ENCODE assay signal across 16 mouse cellular contexts in genomic region chr5:112695254-112695711, GRCm38 (mm10).
DNase-seq lines count a peak whose midpoint lies in the region; ATAC-seq and TF ChIP-seq lines count a peak whose summit lies in the region.
"Had no signal": no experiment of that assay in that cellular context is flagged by ENCODE, and none has a peak within 500 bp of the region (broad histone marks: within the 10 kb centered on the region; RNA-seq: fewer than 3 reads in every experiment).

No protein-coding gene starts in this region.

- no peaks in the 10 kb centered on the region for H3K27me3 ChIP-seq in lung, embryonic 14.5 days (ENCODE audit: insufficient read depth, low read length)
- no peaks in the 10 kb centered on the region for H3K27me3 ChIP-seq in forebrain, embryonic 14.5 days (replicated peaks; ENCODE audit: control insufficient read depth, insufficient read depth, low read length)
- H3K27me3 ChIP-seq: liver, embryonic 12.5 days; megakaryocyte, embryonic 14.5 days; stomach, embryonic 15.5 days had no signal

- no peak overlapping the region for H3K27ac ChIP-seq in lung, embryonic 14.5 days (ENCODE audit: low read depth)
- peak overlapping the region; percentile 52; the same call in 1 of the 2 replicates for H3K27ac ChIP-seq in forebrain, embryonic 14.5 days (ENCODE audit: low read depth, low read length)
- H3K27ac ChIP-seq: liver, embryonic 12.5 days; stomach, embryonic 15.5 days had no signal

- H3K4me3 ChIP-seq in lung, embryonic 14.5 days (ENCODE audit: low read depth, low read length), result no peak overlapping the region
- no peak overlapping the region for H3K4me3 ChIP-seq in forebrain, embryonic 14.5 days (ENCODE audit: low read depth, low read length)
- H3K4me3 ChIP-seq: liver, embryonic 12.5 days; stomach, embryonic 15.5 days had no signal

- H3K4me1 ChIP-seq in lung, embryonic 14.5 days (ENCODE audit: insufficient read depth), result no peaks in the 10 kb centered on the region
- peaks cover 2% of the 10 kb centered on the region; the same call in 1 of the 2 replicates for H3K4me1 ChIP-seq in forebrain, embryonic 14.5 days (ENCODE audit: control insufficient read depth, insufficient read depth, low read length)
- H3K4me1 ChIP-seq: liver, embryonic 12.5 days; megakaryocyte, embryonic 14.5 days; stomach, embryonic 15.5 days had no signal

- H3K9ac ChIP-seq in lung, embryonic 14.5 days, result no peak overlapping the region
- H3K9ac ChIP-seq in forebrain, embryonic 14.5 days (ENCODE audit: low read length), result no peak overlapping the region
- H3K9ac ChIP-seq: liver, embryonic 12.5 days; stomach, embryonic 15.5 days had no signal

- TF ChIP-seq CTCF in lung, embryonic 14.5 days (IDR thresholded peaks at IDR 0.05; ENCODE audit: low read depth), result no peak

- DNase-seq in embryo, embryonic 10 days (ENCODE audit: low spot score), result peak; percentile 23
- no peak for DNase-seq in embryo, embryonic 9.5 days (ENCODE audit: extremely low spot score)
- peak; percentile 49 for DNase-seq in lung, embryonic 14.5 days
- DNase-seq in lung, postnatal 25 days (ENCODE audit: low spot score), result no peak
- peak; percentile 36 for DNase-seq in forebrain, embryonic 14.5 days (ENCODE audit: low spot score)
- peak; percentile 23 to 84 for DNase-seq in lung, postnatal 4 days
- DNase-seq in natural killer cell, adult 2 months (ENCODE audit: low spot score in 2 of 2), result no peak
- no peak for DNase-seq in adrenal gland, adult 18-20 months (ENCODE audit: low spot score in 2 of 2)
- DNase-seq: cerebellum, adult 2 months; gastrocnemius, postnatal 36 days; kidney, adult 18-20 months had no signal

- no peaks in the 10 kb centered on the region for H3K9me3 ChIP-seq in lung, embryonic 14.5 days (ENCODE audit: low read depth, low read length)
- H3K9me3 ChIP-seq in forebrain, embryonic 14.5 days (replicated peaks; ENCODE audit: control insufficient read depth, low read length), result no peaks in the 10 kb centered on the region
- H3K9me3 ChIP-seq: liver, embryonic 12.5 days; stomach, embryonic 15.5 days had no signal

- H3K4me2 ChIP-seq in lung, embryonic 14.5 days, result no peak overlapping the region
- no peak overlapping the region for H3K4me2 ChIP-seq in forebrain, embryonic 14.5 days (ENCODE audit: low read length)
- H3K4me2 ChIP-seq: heart, embryonic 11.5 days; liver, embryonic 12.5 days; stomach, embryonic 15.5 days had no signal

- H3K36me3 ChIP-seq in lung, embryonic 14.5 days (ENCODE audit: insufficient read depth), result no peaks in the 10 kb centered on the region
- no peaks in the 10 kb centered on the region for H3K36me3 ChIP-seq in forebrain, embryonic 14.5 days (ENCODE audit: control insufficient read depth, insufficient read depth, low read length)
- H3K36me3 ChIP-seq: liver, embryonic 12.5 days; stomach, embryonic 15.5 days had no signal

- 30% methylated on average over 7 of the region's 7 CpGs for WGBS in lung, embryonic 14.5 days
- 42% methylated on average over 7 of the region's 7 CpGs for WGBS in forebrain, embryonic 14.5 days

- peak; percentile 41; the same call in 1 of the 2 replicates for ATAC-seq in lung, embryonic 14.5 days (ENCODE audit: insufficient read depth)
- ATAC-seq in forebrain, embryonic 14.5 days, result no peak
- ATAC-seq: liver, embryonic 12.5 days; Patski had no signal

Comparison
In these comparisons a context has a peak if more than half of its experiments do, and no peak if none do; other contexts are left out.
1. DNase-seq: peak in embryo, embryonic 10 days (single experiment), lung, embryonic 14.5 days (single experiment), forebrain, embryonic 14.5 days (single experiment) and lung, postnatal 4 days (2 of 2); none in embryo, embryonic 9.5 days (single experiment), lung, postnatal 25 days (single experiment), natural killer cell, adult 2 months (0 of 2) and adrenal gland, adult 18-20 months (0 of 2).